Comparison of ENCODE assay signal across 8 mouse cellular contexts in the genomic region with DNA sequence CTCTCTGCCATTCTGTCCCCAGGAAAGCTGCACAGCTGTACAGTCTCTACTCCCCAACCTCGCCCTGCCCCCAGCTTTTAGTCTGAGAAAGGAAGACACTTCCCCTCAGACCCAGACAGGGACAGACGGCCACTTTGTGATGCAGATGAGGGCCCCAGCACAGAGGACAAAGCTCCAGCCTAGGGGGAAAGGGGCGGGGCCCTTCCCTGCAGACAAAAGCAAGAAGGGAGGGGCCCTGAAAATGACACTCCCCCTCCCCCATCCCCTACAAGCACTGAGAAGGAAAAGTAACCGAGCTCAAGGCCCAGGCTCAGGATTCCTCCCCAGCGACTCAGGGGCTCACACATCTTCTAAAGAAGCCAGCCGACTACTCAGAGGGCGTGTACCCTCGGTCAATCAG. TPM values are rescaled to one million over a fixed set of nuclear protein-coding genes. Genes with fewer than 3 reads are reported as not detected.
DNase-seq lines count a peak whose midpoint lies in the region; ATAC-seq and TF ChIP-seq lines count a peak whose summit lies in the region.

No protein-coding gene starts in this region.

- H3K9me3 ChIP-seq in ES-E14 (ENCODE audit: control insufficient read depth, insufficient read depth, low read depth, low read length) = no peaks in the 10 kb centered on the region
- H3K9me3 ChIP-seq in forebrain, embryonic 11.5 days (ENCODE audit: control insufficient read depth, low read length) = no peaks in the 10 kb centered on the region
- no peaks in the 10 kb centered on the region for H3K9me3 ChIP-seq in hindbrain, postnatal 0 days (ENCODE audit: low read length)
- no peaks in the 10 kb centered on the region for H3K9me3 ChIP-seq in stomach, embryonic 14.5 days (ENCODE audit: control insufficient read depth, low read depth, low read length)

- peaks cover 2% of the 10 kb centered on the region; the same call in 1 of the 2 replicates for H3K36me3 ChIP-seq in ES-E14 (ENCODE audit: control insufficient read depth, insufficient read depth, low read length, poor library complexity, severe bottlenecking)
- no peaks in the 10 kb centered on the region; the same call in 1 of the 2 replicates for H3K36me3 ChIP-seq in forebrain, embryonic 11.5 days (ENCODE audit: control insufficient read depth, insufficient read depth, low read length)
- no peaks in the 10 kb centered on the region for H3K36me3 ChIP-seq in hindbrain, postnatal 0 days (ENCODE audit: insufficient read depth, low read length)
- no peaks in the 10 kb centered on the region for H3K36me3 ChIP-seq in stomach, embryonic 14.5 days (ENCODE audit: control insufficient read depth, insufficient read depth, low read length)

- H3K4me2 ChIP-seq in forebrain, embryonic 11.5 days (ENCODE audit: low read depth, low read length, severe bottlenecking) = peak overlapping the region; percentile 80
- peak overlapping the region; percentile 77 for H3K4me2 ChIP-seq in hindbrain, postnatal 0 days (ENCODE audit: low read depth, low read length)
- H3K4me2 ChIP-seq in stomach, embryonic 14.5 days (replicated peaks; ENCODE audit: low read depth, low read length) = peak overlapping the region; percentile 37

- peak; percentile 9 for DNase-seq in gastrocnemius, postnatal 25 days
- DNase-seq in gastrocnemius, postnatal 10 days = no peak
- DNase-seq in ES-E14 (ENCODE audit: low read depth, low spot score) = peak; percentile 99
- DNase-seq in forebrain, embryonic 11.5 days (ENCODE audit: low spot score) = peak; percentile 93
- peak; percentile 59 for DNase-seq in hindbrain, postnatal 0 days (ENCODE audit: low spot score)
- DNase-seq in lung, postnatal 14 days = peak; percentile 30

- no peaks in the 10 kb centered on the region for H3K27me3 ChIP-seq in forebrain, embryonic 11.5 days (ENCODE audit: control insufficient read depth, insufficient read depth, low read length)
- no peaks in the 10 kb centered on the region for H3K27me3 ChIP-seq in hindbrain, postnatal 0 days (ENCODE audit: insufficient read depth, low read length)
- H3K27me3 ChIP-seq in stomach, embryonic 14.5 days (ENCODE audit: control insufficient read depth, insufficient read depth, low read length) = no peaks in the 10 kb centered on the region

- peak overlapping the region; percentile 87 for H3K27ac ChIP-seq in ES-E14 (ENCODE audit: insufficient read depth, low read depth, low read length, poor library complexity, severe bottlenecking)
- peak overlapping the region; percentile 97 for H3K27ac ChIP-seq in forebrain, embryonic 11.5 days (ENCODE audit: low read depth, low read length)
- peak overlapping the region; percentile 54; the same call in 1 of the 2 replicates for H3K27ac ChIP-seq in hindbrain, postnatal 0 days
- peak overlapping the region; percentile 34 for H3K27ac ChIP-seq in stomach, embryonic 14.5 days (ENCODE audit: low read length)

- WGBS in forebrain, embryonic 11.5 days = 1% methylated on average over 8 of the region's 8 CpGs
- WGBS in hindbrain, postnatal 0 days = 4% methylated on average over 8 of the region's 8 CpGs
- 12% methylated on average over 8 of the region's 8 CpGs for WGBS in stomach, embryonic 14.5 days

- H3K9ac ChIP-seq in ES-E14 (ENCODE audit: insufficient read depth, low read depth, low read length, poor library complexity, severe bottlenecking) = peak overlapping the region; percentile 40; the same call in 1 of the 2 replicates
- H3K9ac ChIP-seq in forebrain, embryonic 11.5 days (ENCODE audit: low read length) = peak overlapping the region; percentile 64
- H3K9ac ChIP-seq in hindbrain, postnatal 0 days (replicated peaks; ENCODE audit: low read length) = 0 out of 2 replicates have a peak overlapping the region, but pooled peaks have one; percentile 2
- no peak overlapping the region for H3K9ac ChIP-seq in stomach, embryonic 14.5 days (replicated peaks; ENCODE audit: low read depth, low read length)

- peak overlapping the region; percentile 67 to 98 for H3K4me3 ChIP-seq in ES-E14 (ENCODE audit: insufficient read depth in 1 of 2, low read depth in 1 of 2, low read length in 2 of 2, poor library complexity in 1 of 2, severe bottlenecking in 1 of 2)
- peak overlapping the region; percentile 93 for H3K4me3 ChIP-seq in forebrain, embryonic 11.5 days (ENCODE audit: low read depth, low read length)
- H3K4me3 ChIP-seq in hindbrain, postnatal 0 days (ENCODE audit: low read length) = peak overlapping the region; percentile 4
- no peak overlapping the region for H3K4me3 ChIP-seq in stomach, embryonic 14.5 days (ENCODE audit: low read depth, low read length)

- TF ChIP-seq CTCF in hindbrain, postnatal 0 days (IDR thresholded peaks at IDR 0.05; ENCODE audit: low read depth) = no peak

- in situ Hi-C loops in ES-E14 (cut with MboI; ENCODE audit: low sequenced_read_pairs in 2 of 2, unreplicated experiment in 2 of 2) = no loop called here

- H3K4me1 ChIP-seq in ES-E14 (ENCODE audit: control insufficient read depth in 2 of 2, insufficient read depth in 2 of 2, low read length in 2 of 2, poor library complexity in 1 of 2) = peaks cover 16% of the 10 kb centered on the region in 2 experiments; a peak in 3 of 4 replicates
- peaks cover 27% of the 10 kb centered on the region for H3K4me1 ChIP-seq in forebrain, embryonic 11.5 days (replicated peaks; ENCODE audit: control insufficient read depth, insufficient read depth, low read length)
- H3K4me1 ChIP-seq in hindbrain, postnatal 0 days (ENCODE audit: insufficient read depth, low read length) = peaks cover 32% of the 10 kb centered on the region
- H3K4me1 ChIP-seq in stomach, embryonic 14.5 days (ENCODE audit: control insufficient read depth, insufficient read depth, low read length) = peaks cover 34% of the 10 kb centered on the region

- ATAC-seq in forebrain, embryonic 11.5 days (replicated peaks; ENCODE audit: low FRiP score) = peak; percentile 81
- ATAC-seq in hindbrain, postnatal 0 days = peak; percentile 11; the same call in 1 of the 2 replicates
- ATAC-seq in stomach, embryonic 14.5 days (ENCODE audit: insufficient number of reproducible peaks, insufficient read depth, low FRiP score, low read depth) = peak; percentile 26; the same call in 1 of the 2 replicates
- no peak for ATAC-seq in activated CD4-positive, CD25-positive, alpha-beta regulatory T cell, adult 4 months

TF ChIP-seq in ES-E14, 5 proteins besides CTCF, POLR2A, EP300 and RAD21:
- no peak for TF ChIP-seq MAFK (IDR thresholded peaks at IDR 0.05; ENCODE audit: insufficient read depth, low read depth, low read length)
- TF ChIP-seq CHD2 (IDR thresholded peaks at IDR 0.05; ENCODE audit: low read depth, low read length) = peak; percentile 51; the same call in 1 of the 2 replicates

RNA-seq across cellular contexts. Expression of gene Ago1, which starts 2.5 kb away (rescaled TPM):
- total RNA-seq in gastrocnemius, postnatal 25 days (2021) = 1 to 10 TPM; 5.6 to 6.8 TPM
- total RNA-seq in gastrocnemius, postnatal 10 days (2021) = 10 to 100 TPM in 1 of 2 experiments, 1 to 10 TPM in 1; 9.1 to 13.6 TPM
- 15.8 and 22.6 TPM in 2 replicates for total RNA-seq in ES-E14 (2012; rRNA removed)
- polyA plus RNA-seq in forebrain, embryonic 11.5 days (2014; fragmentation: Nextera tagmentation; extraction: Ambion mirVana) = 23.2 and 26.8 TPM in 2 replicates
- total RNA-seq in hindbrain, postnatal 0 days (2014; rRNA removed) = 42.2 TPM in 2 replicates
- polyA plus RNA-seq in hindbrain, postnatal 0 days (2015; fragmentation: Nextera tagmentation; extraction: Ambion mirVana) = 6.0 and 6.5 TPM in 2 replicates
- polyA plus RNA-seq in stomach, embryonic 14.5 days (2014; fragmentation: Nextera tagmentation; extraction: Ambion mirVana) = 13.3 and 13.8 TPM in 2 replicates
- polyA plus RNA-seq in activated CD4-positive, CD25-positive, alpha-beta regulatory T cell, adult 4 months (2017; shearing (Covaris generic)) = 1 to 10 TPM; 6.7 to 7.8 TPM

RNA-seq across cellular contexts. Expression of gene Ago3, which starts 36.5 kb away (rescaled TPM):
- 10 to 100 TPM; 10.5 TPM for total RNA-seq in gastrocnemius, postnatal 25 days (2021)
- 10 to 100 TPM in 1 of 2 experiments, 1 to 10 TPM in 1; 7.3 to 11.5 TPM for total RNA-seq in gastrocnemius, postnatal 10 days (2021)
- total RNA-seq in ES-E14 (2012; rRNA removed) = 17.6 and 17.8 TPM in 2 replicates
- 16.0 and 21.9 TPM in 2 replicates for polyA plus RNA-seq in forebrain, embryonic 11.5 days (2014; fragmentation: Nextera tagmentation; extraction: Ambion mirVana)
- 7.6 and 8.6 TPM in 2 replicates for total RNA-seq in hindbrain, postnatal 0 days (2014; rRNA removed)
- polyA plus RNA-seq in hindbrain, postnatal 0 days (2015; fragmentation: Nextera tagmentation; extraction: Ambion mirVana) = 12.8 and 13.5 TPM in 2 replicates
- polyA plus RNA-seq in stomach, embryonic 14.5 days (2014; fragmentation: Nextera tagmentation; extraction: Ambion mirVana) = 17.4 and 18.7 TPM in 2 replicates
- 10 to 100 TPM; 14.9 to 21.0 TPM for polyA plus RNA-seq in activated CD4-positive, CD25-positive, alpha-beta regulatory T cell, adult 4 months (2017; shearing (Covaris generic))

Comparison
In these comparisons a context has a peak if more than half of its experiments do, and no peak if none do; other contexts are left out.
1. H3K27ac ChIP-seq: peak in every context shown above with its lines; median percentile 97 in forebrain, embryonic 11.5 days; 87 in ES-E14; 54 in hindbrain, postnatal 0 days; 34 in stomach, embryonic 14.5 days.